Mouse (Mus musculus): ENCODE results near the gene Ptprcap. TPM values are rescaled to one million over a fixed set of nuclear protein-coding genes. Genes with fewer than 3 reads are reported as not detected.

Ptprcap gene
- polyA plus RNA-seq, 3 experiments from 2014 or later, result 802 to 889 (median 855) TPM

DNA sequence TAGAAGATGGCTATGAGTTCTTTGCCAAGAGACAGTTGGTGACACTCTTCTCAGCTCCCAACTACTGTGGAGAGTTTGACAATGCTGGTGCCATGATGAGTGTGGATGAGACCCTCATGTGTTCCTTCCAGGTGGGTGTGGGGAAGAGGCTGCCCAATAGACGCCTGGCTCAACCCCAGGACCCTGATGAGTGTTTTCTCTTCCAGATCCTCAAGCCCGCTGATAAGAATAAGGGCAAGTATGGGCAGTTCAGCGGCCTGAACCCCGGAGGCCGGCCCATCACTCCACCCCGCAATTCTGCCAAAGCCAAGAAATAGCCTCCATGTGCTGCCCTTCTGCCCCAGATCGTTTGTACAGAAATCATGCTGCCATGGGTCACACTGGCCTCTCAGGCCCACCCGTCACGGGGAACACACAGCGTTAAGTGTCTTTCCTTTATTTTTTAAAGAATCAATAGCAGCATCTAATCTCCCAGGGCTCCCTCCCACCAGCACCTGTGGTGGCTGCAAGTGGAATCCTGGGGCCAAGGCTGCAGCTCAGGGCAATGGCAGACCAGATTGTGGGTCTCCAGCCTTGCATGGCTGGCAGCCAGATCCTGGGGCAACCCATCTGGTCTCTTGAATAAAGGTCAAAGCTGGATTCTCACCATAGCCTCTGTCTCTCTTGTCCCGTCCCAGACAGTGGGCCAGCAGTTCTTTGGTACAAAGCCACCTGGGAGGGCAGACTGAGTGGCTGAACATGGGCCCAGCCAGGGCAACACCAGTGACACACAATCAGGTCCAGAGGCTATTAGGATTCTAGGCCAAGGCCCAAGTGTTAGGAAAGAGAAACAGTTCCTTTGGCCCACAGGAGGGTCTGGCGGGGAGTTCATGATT lies 41.6 kb downstream of the Ptprcap start:
- ATAC-seq, result no peak

DNA sequence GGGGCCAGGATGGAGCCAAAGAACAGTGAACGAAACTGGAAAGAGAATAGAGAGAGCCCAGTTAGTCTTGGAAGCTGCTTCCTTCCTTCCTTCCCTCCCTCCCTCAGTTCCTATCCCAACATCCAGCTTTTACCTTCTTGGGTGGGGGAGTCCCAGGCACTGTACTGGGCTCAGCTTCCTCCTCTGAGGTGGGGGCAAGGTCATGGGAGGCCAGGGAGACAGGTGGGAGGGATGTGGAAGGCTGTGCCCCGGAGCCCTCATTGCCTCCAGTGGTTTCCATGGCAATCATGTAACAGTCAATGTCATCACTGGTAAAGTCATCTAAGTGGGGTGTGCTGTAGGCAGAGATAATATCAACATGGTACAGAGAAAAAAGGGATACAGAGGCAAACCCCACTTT lies 42.6 kb downstream of the Ptprcap start:
- ATAC-seq, result no peak

DNA sequence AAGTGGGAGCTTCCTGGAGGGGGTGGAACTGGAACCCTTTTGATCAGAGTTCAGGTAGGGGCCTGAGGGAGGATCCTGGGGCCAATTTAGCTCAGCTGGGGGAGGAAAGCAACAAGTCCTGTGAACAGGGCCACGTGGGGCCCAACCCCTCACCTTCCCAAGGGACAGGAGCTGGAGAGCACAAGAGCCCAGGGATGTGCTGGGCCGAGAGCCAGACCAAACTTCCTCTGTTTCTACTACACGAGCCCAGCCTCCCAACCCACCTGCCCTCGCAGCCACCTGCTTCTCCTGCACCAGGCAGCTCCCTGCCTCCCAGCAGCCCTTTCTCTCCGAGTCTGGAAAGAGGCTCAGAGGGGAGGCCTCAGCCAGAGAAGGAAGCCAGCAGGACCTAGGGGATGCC lies 43.1 kb downstream of the Ptprcap start:
- no peak for ATAC-seq

DNA sequence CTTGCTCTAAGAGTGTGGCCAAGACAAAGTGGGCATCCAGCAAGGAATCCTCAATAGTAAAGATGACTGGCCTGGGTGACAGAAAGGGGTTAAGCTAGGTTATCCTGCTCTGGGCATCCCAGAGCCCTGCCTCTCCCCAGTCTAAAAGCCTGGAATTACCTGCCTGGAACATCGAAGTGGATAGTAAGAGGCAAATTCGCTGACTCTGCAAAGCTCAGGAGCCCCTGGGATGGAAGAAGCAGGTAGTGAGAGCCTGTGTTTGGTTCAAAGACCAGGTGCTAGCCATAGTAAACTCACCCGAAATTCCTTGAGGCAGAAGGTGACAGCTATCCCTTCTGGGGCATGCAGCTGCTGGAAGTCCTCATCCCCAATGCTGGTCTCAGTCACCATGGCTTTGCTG lies 43.8 kb downstream of the Ptprcap start:
- ATAC-seq, result no peak

DNA sequence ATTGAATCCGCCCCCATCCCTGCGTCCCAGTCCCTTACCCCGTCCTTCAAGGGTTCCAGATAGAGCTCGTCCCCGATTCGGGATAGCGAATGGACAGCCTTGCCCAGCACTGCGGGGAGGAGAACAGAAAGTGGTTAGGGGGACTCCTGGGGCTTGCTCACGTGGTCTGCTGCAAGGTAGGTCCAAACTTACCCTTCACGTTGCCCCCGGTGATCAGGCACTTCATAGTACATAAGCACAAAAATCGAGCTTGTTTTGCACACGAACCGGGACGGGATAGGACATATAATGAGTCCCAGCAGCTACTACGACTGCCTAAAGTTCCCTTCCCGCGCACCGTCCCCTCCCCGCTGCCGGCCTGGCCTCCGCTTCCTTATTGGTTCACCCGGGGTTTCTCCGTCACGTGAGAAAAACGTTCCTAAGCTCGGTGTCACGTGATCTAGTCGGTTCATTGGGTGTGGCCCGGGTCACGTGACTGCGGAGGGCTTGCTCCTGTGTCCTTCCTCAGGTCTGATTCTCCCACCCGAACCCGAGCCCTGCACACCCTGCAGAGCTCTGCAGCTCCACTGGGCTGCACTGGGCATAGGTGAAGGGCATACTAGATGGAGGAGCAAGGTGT lies 48.0 kb downstream of the Ptprcap start, which contains the start of gene Rad9a:
Rad9a (minus strand) TSS at position 372 of the 619 bp plus-strand sequence.
- peak; percentile 73 for ATAC-seq

DNA sequence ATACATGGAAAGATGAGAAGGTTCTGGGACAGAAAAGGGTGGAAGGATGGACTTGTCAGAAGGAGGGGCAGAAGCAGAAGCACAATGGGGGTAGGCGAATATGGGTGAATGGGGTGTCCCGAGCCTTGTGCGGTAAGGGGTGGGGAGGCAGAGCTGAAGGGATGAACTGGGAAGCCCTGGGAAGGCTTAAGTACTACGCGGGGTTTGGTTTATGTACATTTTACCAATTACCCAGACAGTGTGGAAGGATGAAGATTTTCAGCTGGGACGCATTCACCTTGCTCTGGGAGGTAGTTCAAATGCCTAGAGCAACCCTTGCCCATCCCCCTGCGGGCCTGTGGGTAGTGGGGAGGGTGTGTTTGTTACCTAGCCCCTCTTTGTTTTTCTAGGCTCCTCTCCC lies 48.7 kb downstream of the Ptprcap start:
- ATAC-seq, result no peak

DNA sequence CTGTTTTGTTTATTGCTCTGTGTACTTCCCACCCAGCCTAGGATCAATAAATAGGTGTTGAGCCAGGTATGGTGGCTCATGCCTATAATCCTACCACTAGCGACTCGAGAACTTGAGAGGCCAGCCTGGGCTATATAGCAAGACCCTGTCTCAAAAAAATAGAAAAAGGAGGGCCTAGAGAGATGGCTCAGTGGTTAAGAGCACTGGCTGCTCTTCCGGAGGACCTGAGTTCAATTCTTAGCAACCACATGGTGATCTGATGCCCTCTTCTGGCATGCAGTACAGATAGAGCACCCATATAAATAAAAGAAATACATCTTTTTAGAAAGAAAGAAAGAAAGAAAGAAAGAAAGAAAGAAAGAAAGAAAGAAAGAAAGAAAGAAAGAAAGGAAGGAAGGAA lies 49.7 kb downstream of the Ptprcap start:
- peak; percentile 12 for ATAC-seq

DNA sequence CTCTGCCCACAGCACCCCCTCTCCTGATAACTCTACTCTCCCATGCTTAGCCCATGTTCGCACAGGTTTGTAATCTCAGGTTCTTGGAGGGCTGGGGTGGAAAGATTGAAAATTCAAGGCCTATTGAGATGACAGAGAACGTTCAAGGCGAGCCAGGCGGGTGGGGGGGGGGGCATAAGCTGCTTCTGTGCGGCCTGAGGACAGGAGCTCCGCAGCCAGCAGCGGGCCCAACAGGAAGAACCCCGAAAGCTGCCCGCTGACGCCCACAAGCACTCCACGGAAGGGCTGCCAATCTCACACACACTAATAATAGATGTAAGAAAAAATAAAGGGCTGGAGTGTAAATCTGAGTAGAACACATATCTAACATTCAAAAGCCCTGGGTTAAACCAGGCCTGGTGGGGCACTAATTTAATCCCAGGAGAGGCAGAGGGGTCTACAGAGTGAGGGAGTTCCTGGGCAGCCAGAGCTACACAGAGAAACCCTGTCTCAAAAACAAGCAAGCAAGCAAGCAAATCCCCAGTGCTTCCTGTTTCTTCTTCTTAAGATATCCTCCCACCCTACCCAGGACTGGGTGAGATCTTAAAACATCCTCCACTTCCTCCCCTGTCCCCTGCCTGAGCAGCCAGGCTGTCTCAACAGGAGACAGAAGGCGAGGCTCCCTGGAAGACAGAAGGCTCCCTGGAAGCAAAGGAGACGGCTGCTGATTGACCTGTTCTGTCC lies 50.4 kb downstream of the Ptprcap start:
- peak; percentile 67 for ATAC-seq

DNA sequence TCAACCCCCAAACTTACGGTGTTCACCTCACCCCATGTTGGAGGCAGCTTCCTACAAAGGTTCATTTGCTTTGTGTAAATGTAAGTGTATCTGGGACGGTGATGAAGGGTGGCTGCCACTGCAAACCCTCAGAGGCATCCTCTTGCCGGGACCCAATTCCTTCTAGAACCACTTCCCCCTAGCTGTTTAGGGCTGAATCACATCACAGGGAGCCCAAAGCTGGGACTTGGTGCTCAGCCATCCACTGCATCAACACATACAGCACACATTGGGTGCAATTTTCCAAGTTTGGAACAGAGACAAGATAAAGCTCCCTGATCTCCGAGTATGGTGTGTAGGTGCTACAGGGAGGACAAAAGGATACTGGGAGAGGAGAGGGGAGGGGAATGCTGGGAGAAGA lies 51.5 kb downstream of the Ptprcap start:
- ATAC-seq, result no peak

Other genes with a start within 250 kb of the Ptprcap start
- gene Tcirg1, start 246.5 kb upstream of the Ptprcap start, polyA plus RNA-seq (2017; shearing (Covaris generic)), result 10 to 100 TPM; 57.2 to 85.0 (median 60.4) TPM
- gene Ndufs8, start 240.8 kb upstream of the Ptprcap start, polyA plus RNA-seq (2017; shearing (Covaris generic)), result 100 to 1,000 TPM; 219 to 266 (median 256) TPM
- gene Aldh3b1, start 223.8 kb upstream of the Ptprcap start, polyA plus RNA-seq (2017; shearing (Covaris generic)), result under 1 TPM in 1 of 3 experiments, not detected in 2; 0.36 TPM
- 10 to 100 TPM; 23.5 to 38.0 (median 26.2) TPM for gene Unc93b1, start 218.4 kb upstream of the Ptprcap start, polyA plus RNA-seq (2017; shearing (Covaris generic))
- gene Aldh3b3, start 195.0 kb upstream of the Ptprcap start, polyA plus RNA-seq (2017; shearing (Covaris generic)), result not detected
- not detected for gene Aldh3b2, start 181.3 kb upstream of the Ptprcap start, polyA plus RNA-seq (2017; shearing (Covaris generic))
- 1 to 10 TPM in 2 of 3 experiments, under 1 TPM in 1; 0.73 to 2.3 (median 2.2) TPM for gene Acy3, start 167.0 kb upstream of the Ptprcap start, polyA plus RNA-seq (2017; shearing (Covaris generic))
- gene Tbx10, start 160.9 kb upstream of the Ptprcap start, polyA plus RNA-seq (2017; shearing (Covaris generic)), result not detected
- 10 to 100 TPM; 10.3 to 16.2 (median 15.9) TPM for gene Nudt8, start 153.0 kb upstream of the Ptprcap start, polyA plus RNA-seq (2017; shearing (Covaris generic))
- under 1 TPM; 0.16 to 0.99 (median 0.44) TPM for gene Gm49405, start 153.0 kb upstream of the Ptprcap start, polyA plus RNA-seq (2017; shearing (Covaris generic))
- 1 to 10 TPM in 2 of 3 experiments, under 1 TPM in 1; 0.31 to 2.8 (median 1.6) TPM for gene Doc2g, start 150.3 kb upstream of the Ptprcap start, polyA plus RNA-seq (2017; shearing (Covaris generic))
- 100 to 1,000 TPM; 104 to 136 (median 114) TPM for gene Ndufv1, start 140.8 kb upstream of the Ptprcap start, polyA plus RNA-seq (2017; shearing (Covaris generic))
- 100 to 1,000 TPM; 417 to 553 (median 508) TPM for gene Gstp1, start 115.6 kb upstream of the Ptprcap start, polyA plus RNA-seq (2017; shearing (Covaris generic))
- gene Gstp2, start 107.6 kb upstream of the Ptprcap start, polyA plus RNA-seq (2017; shearing (Covaris generic)), result 10 to 100 TPM in 1 of 3 experiments, 1 to 10 TPM in 1, under 1 TPM in 1; 0.72 to 12.0 (median 5.0) TPM
- 100 to 1,000 TPM; 178 to 293 (median 197) TPM for gene Gstp3, start 94.0 kb upstream of the Ptprcap start, polyA plus RNA-seq (2017; shearing (Covaris generic))
- gene Cabp2, start 72.0 kb upstream of the Ptprcap start, polyA plus RNA-seq (2017; shearing (Covaris generic)), result not detected
- gene Cdk2ap2, start 56.4 kb upstream of the Ptprcap start, polyA plus RNA-seq (2017; shearing (Covaris generic)), result 100 to 1,000 TPM; 329 to 406 (median 406) TPM
- gene Pitpnm1, start 53.6 kb upstream of the Ptprcap start, polyA plus RNA-seq (2017; shearing (Covaris generic)), result 100 to 1,000 TPM in 1 of 3 experiments, 10 to 100 TPM in 2; 80.6 to 147 (median 88.8) TPM
- gene Aip, start 27.7 kb upstream of the Ptprcap start, polyA plus RNA-seq (2017; shearing (Covaris generic)), result 100 to 1,000 TPM; 171 to 228 (median 197) TPM
- gene Gpr152, start 13.8 kb upstream of the Ptprcap start, polyA plus RNA-seq (2017; shearing (Covaris generic)), result under 1 TPM in 1 of 3 experiments, not detected in 2; 0.22 TPM
- 1 to 10 TPM in 1 of 3 experiments, under 1 TPM in 2; 0.91 to 1.1 (median 0.97) TPM for gene Cabp4, start 9.6 kb upstream of the Ptprcap start, polyA plus RNA-seq (2017; shearing (Covaris generic))
- gene Coro1b, start 5.0 kb upstream of the Ptprcap start, polyA plus RNA-seq (2017; shearing (Covaris generic)), result 100 to 1,000 TPM; 228 to 269 (median 241) TPM
- 10 to 100 TPM; 26.3 to 35.3 (median 30.1) TPM for gene Rps6kb2, start 9.8 kb downstream of the Ptprcap start, polyA plus RNA-seq (2017; shearing (Covaris generic))
- 10 to 100 TPM in 2 of 3 experiments, 1 to 10 TPM in 1; 5.2 to 12.9 (median 11.9) TPM for gene Carns1, start 21.9 kb downstream of the Ptprcap start, polyA plus RNA-seq (2017; shearing (Covaris generic))
- 100 to 1,000 TPM; 608 to 658 (median 621) TPM for gene Tbc1d10c, start 37.7 kb downstream of the Ptprcap start, polyA plus RNA-seq (2017; shearing (Covaris generic))
- gene Ppp1ca, start 38.5 kb downstream of the Ptprcap start, polyA plus RNA-seq (2017; shearing (Covaris generic)), result 1,000 to 10,000 TPM in 1 of 3 experiments, 100 to 1,000 TPM in 2; 808 to 1,210 (median 823) TPM
- gene Rad9a, start 48.1 kb downstream of the Ptprcap start, polyA plus RNA-seq (2017; shearing (Covaris generic)), result 10 to 100 TPM; 43.6 to 63.0 (median 59.1) TPM
- 10 to 100 TPM; 13.4 to 51.6 (median 33.9) TPM for gene Clcf1, start 60.6 kb downstream of the Ptprcap start, polyA plus RNA-seq (2017; shearing (Covaris generic))
- gene AC109138.7, start 60.8 kb downstream of the Ptprcap start, polyA plus RNA-seq (2017; shearing (Covaris generic)), result not detected
- 100 to 1,000 TPM in 2 of 3 experiments, 10 to 100 TPM in 1; 96.4 to 134 (median 118) TPM for gene Pold4, start 78.3 kb downstream of the Ptprcap start, polyA plus RNA-seq (2017; shearing (Covaris generic))
- gene Ssh3, start 115.6 kb downstream of the Ptprcap start, polyA plus RNA-seq (2017; shearing (Covaris generic)), result 10 to 100 TPM in 2 of 3 experiments, 1 to 10 TPM in 1; 9.6 to 14.5 (median 13.6) TPM
- 1 to 10 TPM in 2 of 3 experiments, under 1 TPM in 1; 0.87 to 3.0 (median 2.3) TPM for gene Ankrd13d, start 129.5 kb downstream of the Ptprcap start, polyA plus RNA-seq (2017; shearing (Covaris generic))
- 10 to 100 TPM; 81.3 to 90.8 (median 85.9) TPM for gene Grk2, start 152.6 kb downstream of the Ptprcap start, polyA plus RNA-seq (2017; shearing (Covaris generic))
- gene Kdm2a, start 244.7 kb downstream of the Ptprcap start, polyA plus RNA-seq (2017; shearing (Covaris generic)), result 10 to 100 TPM; 67.5 to 97.8 (median 86.3) TPM

Measured in inflammation-experienced regulatory T-cells, adult 6 months (primary cell).